Mouse (Mus musculus): ENCODE data around the gene Kcne4. TPM values are rescaled to one million over a fixed set of nuclear protein-coding genes. Genes with fewer than 3 reads are reported as not detected.
"Not testable (repeated sequence)": the region's sequence is repeated elsewhere in the genome, so short reads cannot be mapped to it uniquely, and the experiment has no call there.

Gene Kcne4
- polyA plus RNA-seq (2016; fragmentation: Nextera tagmentation; extraction: Ambion mirVana): 0.07 and 0.12 TPM in 2 replicates

- Histone ChIP-seq H3K9ac (no peak within 1 kb of the TSS), H3K4me2 (no peak within 1 kb of the TSS), H3K27me3 (replicated peaks) (no peaks in the 10 kb centered on the region), H3K27ac (no peak within 1 kb of the TSS), H3K36me3 (no peaks in the 10 kb centered on the region), H3K4me3 (no peak within 1 kb of the TSS), H3K9me3 (replicated peaks) (no peaks in the 10 kb centered on the region), H3K4me1 (no peaks in the 10 kb centered on the region)
- WGBS (ENCODE audit: insufficient replicate concordance): 64% methylated on average over 10 of the region's 10 CpGs
- no peak for ATAC-seq
These were observed at the start of gene Kcne4 for GRCm38 (mm10) chr1:78816639-78817038. TSS of gene Kcne4 (plus strand) at chr1:78816758.

GRCm38 (mm10) chr1:78781899-78782298, 34.7 kb upstream of the Kcne4 start:
- Histone ChIP-seq H3K27ac (no peak overlapping the region), H3K4me3 (no peak overlapping the region), H3K4me1 (no peaks in the 10 kb centered on the region), H3K27me3 (replicated peaks) (no peaks in the 10 kb centered on the region), H3K9ac (no peak overlapping the region), H3K4me2 (no peak overlapping the region), H3K9me3 (replicated peaks) (no peaks in the 10 kb centered on the region), H3K36me3 (no peaks in the 10 kb centered on the region)
- no peak for ATAC-seq
- WGBS (ENCODE audit: insufficient replicate concordance): 71% methylated on average over 5 of the region's 5 CpGs

- not testable (repeated sequence) for H3K36me3 ChIP-seq; H3K27ac ChIP-seq; H3K9me3 ChIP-seq (replicated peaks); H3K9ac ChIP-seq; H3K4me2 ChIP-seq; ATAC-seq; H3K4me1 ChIP-seq; H3K27me3 ChIP-seq (replicated peaks); H3K4me3 ChIP-seq
- WGBS (ENCODE audit: insufficient replicate concordance): 84% methylated on average over 9 of the region's 9 CpGs
These were observed 31.6 kb upstream of the Kcne4 start for GRCm38 (mm10) chr1:78784936-78785335.

- H3K9me3 ChIP-seq (replicated peaks): no peaks in the 10 kb centered on the region
- no peaks in the 10 kb centered on the region for H3K27me3 ChIP-seq (replicated peaks)
- no peaks in the 10 kb centered on the region for H3K36me3 ChIP-seq
- no peak overlapping the region for H3K4me2 ChIP-seq
- no peak overlapping the region for H3K4me3 ChIP-seq
- H3K9ac ChIP-seq: no peak overlapping the region
- WGBS (ENCODE audit: insufficient replicate concordance): 46% methylated on average over 1 of the region's 1 CpGs
- H3K4me1 ChIP-seq: no peaks in the 10 kb centered on the region
- no peak for ATAC-seq
- H3K27ac ChIP-seq: no peak overlapping the region
These were observed 26.8 kb upstream of the Kcne4 start for GRCm38 (mm10) chr1:78789744-78790143.

- Histone ChIP-seq H3K4me2 (no peak overlapping the region), H3K4me1 (no peaks in the 10 kb centered on the region)
- no peak for ATAC-seq
These were observed 9.1 kb upstream of the Kcne4 start for GRCm38 (mm10) chr1:78807428-78807827.

GRCm38 (mm10) chr1:78809819-78810218, 6.7 kb upstream of the Kcne4 start:
- H3K36me3 ChIP-seq: no peaks in the 10 kb centered on the region
- WGBS (ENCODE audit: insufficient replicate concordance): 48% methylated on average over 4 of the region's 4 CpGs
- H3K4me2 ChIP-seq: no peak overlapping the region

More at GRCm38 (mm10) chr1:78807428-78807827, 9.1 kb upstream of the Kcne4 start:
- Histone ChIP-seq H3K4me3 (no peak overlapping the region), H3K36me3 (no peaks in the 10 kb centered on the region), H3K9me3 (replicated peaks) (no peaks in the 10 kb centered on the region), H3K9ac (no peak overlapping the region), H3K27ac (no peak overlapping the region), H3K27me3 (replicated peaks) (no peaks in the 10 kb centered on the region)

GRCm38 (mm10) chr1:78810904-78811303, 5.7 kb upstream of the Kcne4 start:
- WGBS (ENCODE audit: insufficient replicate concordance): 47% methylated on average over 3 of the region's 3 CpGs
- Histone ChIP-seq H3K27me3 (replicated peaks) (no peaks in the 10 kb centered on the region), H3K4me3 (no peak overlapping the region), H3K36me3 (no peaks in the 10 kb centered on the region), H3K27ac (no peak overlapping the region), H3K4me2 (no peak overlapping the region), H3K9me3 (replicated peaks) (no peaks in the 10 kb centered on the region), H3K4me1 (no peaks in the 10 kb centered on the region), H3K9ac (no peak overlapping the region)
- no peak for ATAC-seq

More at GRCm38 (mm10) chr1:78809819-78810218, 6.7 kb upstream of the Kcne4 start:
- Histone ChIP-seq H3K27ac (no peak overlapping the region), H3K4me3 (no peak overlapping the region), H3K9ac (no peak overlapping the region), H3K4me1 (no peaks in the 10 kb centered on the region), H3K9me3 (replicated peaks) (no peaks in the 10 kb centered on the region), H3K27me3 (replicated peaks) (no peaks in the 10 kb centered on the region)
- ATAC-seq: no peak

- Histone ChIP-seq H3K36me3 (no peaks in the 10 kb centered on the region), H3K9ac (no peak overlapping the region), H3K27me3 (replicated peaks) (no peaks in the 10 kb centered on the region), H3K27ac (no peak overlapping the region), H3K4me1 (no peaks in the 10 kb centered on the region), H3K4me2 (no peak overlapping the region), H3K9me3 (replicated peaks) (no peaks in the 10 kb centered on the region), H3K4me3 (no peak overlapping the region)
- ATAC-seq: no peak
- WGBS (ENCODE audit: insufficient replicate concordance): 67% methylated on average over 10 of the region's 10 CpGs
These were observed 4.5 kb upstream of the Kcne4 start for GRCm38 (mm10) chr1:78811975-78812490.

GRCm38 (mm10) chr1:78817756-78818155, 1.2 kb downstream of the Kcne4 start:
- Histone ChIP-seq H3K9ac (no peak overlapping the region), H3K4me1 (no peaks in the 10 kb centered on the region), H3K27me3 (replicated peaks) (no peaks in the 10 kb centered on the region), H3K36me3 (no peaks in the 10 kb centered on the region), H3K27ac (no peak overlapping the region), H3K4me2 (no peak overlapping the region), H3K4me3 (no peak overlapping the region), H3K9me3 (replicated peaks) (no peaks in the 10 kb centered on the region)
- no peak for ATAC-seq
- WGBS (ENCODE audit: insufficient replicate concordance): 74% methylated on average over 16 of the region's 16 CpGs

GRCm38 (mm10) chr1:78818630-78819526, 2.3 kb downstream of the Kcne4 start:
- 50% methylated on average over 11 of the region's 11 CpGs for WGBS (ENCODE audit: insufficient replicate concordance)
- no peak for ATAC-seq
- H3K36me3 ChIP-seq: no peaks in the 10 kb centered on the region
- no peaks in the 10 kb centered on the region for H3K4me1 ChIP-seq
- H3K27me3 ChIP-seq (replicated peaks): no peaks in the 10 kb centered on the region
- no peak overlapping the region for H3K4me3 ChIP-seq
- no peak overlapping the region for H3K9ac ChIP-seq
- no peaks in the 10 kb centered on the region for H3K9me3 ChIP-seq (replicated peaks)
- no peak overlapping the region for H3K27ac ChIP-seq
- no peak overlapping the region for H3K4me2 ChIP-seq

GRCm38 (mm10) chr1:78819592-78819991, 3.0 kb downstream of the Kcne4 start:
- Histone ChIP-seq H3K4me3 (no peak overlapping the region), H3K9ac (no peak overlapping the region), H3K4me1 (no peaks in the 10 kb centered on the region), H3K27ac (no peak overlapping the region), H3K4me2 (no peak overlapping the region), H3K9me3 (replicated peaks) (no peaks in the 10 kb centered on the region), H3K36me3 (no peaks in the 10 kb centered on the region), H3K27me3 (replicated peaks) (no peaks in the 10 kb centered on the region)
- 67% methylated on average over 7 of the region's 7 CpGs for WGBS (ENCODE audit: insufficient replicate concordance)
- no peak for ATAC-seq

GRCm38 (mm10) chr1:78820176-78820575, 3.6 kb downstream of the Kcne4 start:
- ATAC-seq: no peak
- no peak overlapping the region for H3K27ac ChIP-seq
- H3K4me3 ChIP-seq: no peak overlapping the region

More at GRCm38 (mm10) chr1:78820176-78820575, 3.6 kb downstream of the Kcne4 start:
- WGBS (ENCODE audit: insufficient replicate concordance): 80% methylated on average over 8 of the region's 8 CpGs
- H3K36me3 ChIP-seq: no peaks in the 10 kb centered on the region
- H3K9ac ChIP-seq: no peak overlapping the region
- no peak overlapping the region for H3K4me2 ChIP-seq
- no peaks in the 10 kb centered on the region for H3K27me3 ChIP-seq (replicated peaks)
- H3K4me1 ChIP-seq: no peaks in the 10 kb centered on the region
- no peaks in the 10 kb centered on the region for H3K9me3 ChIP-seq (replicated peaks)
